Mouse (Mus musculus): ENCODE data around the gene Dennd5a. TPM values are rescaled to one million over a fixed set of nuclear protein-coding genes. Genes with fewer than 3 reads are reported as not detected.
"Not testable (repeated sequence)": the region's sequence is repeated elsewhere in the genome, so short reads cannot be mapped to it uniquely, and the experiment has no call there.

Dennd5a gene
- 10 to 100 TPM; 24.7 to 27.5 (median 27.2) TPM for polyA plus RNA-seq (2017; shearing (Covaris generic))

GRCm38 (mm10) chr7:109959716-109960612 lies at the start of gene Dennd5a:
TSS of gene Dennd5a (minus strand) at chr7:109960470.
- peak; percentile 53 for ATAC-seq

DNA sequence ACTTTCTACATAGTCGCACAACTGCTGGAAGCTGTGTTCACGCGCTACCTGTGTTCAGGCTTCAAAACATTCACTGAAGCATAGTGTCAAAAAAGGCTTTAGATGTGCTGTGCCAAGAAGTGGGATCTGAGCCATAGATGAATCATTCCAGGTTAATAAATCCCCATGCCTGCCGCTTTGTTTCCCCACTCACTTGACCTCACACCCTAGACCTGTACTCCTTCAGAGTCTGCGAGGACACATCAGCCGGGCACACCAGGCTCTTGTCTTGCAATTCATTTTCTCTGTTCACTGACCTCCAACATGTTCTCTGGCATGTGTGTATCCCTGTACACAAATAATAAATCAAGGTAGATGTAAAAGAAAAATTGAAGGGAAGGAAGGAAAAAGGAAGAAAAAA lies 48.8 kb upstream of the Dennd5a start:
- ATAC-seq, result no peak

DNA sequence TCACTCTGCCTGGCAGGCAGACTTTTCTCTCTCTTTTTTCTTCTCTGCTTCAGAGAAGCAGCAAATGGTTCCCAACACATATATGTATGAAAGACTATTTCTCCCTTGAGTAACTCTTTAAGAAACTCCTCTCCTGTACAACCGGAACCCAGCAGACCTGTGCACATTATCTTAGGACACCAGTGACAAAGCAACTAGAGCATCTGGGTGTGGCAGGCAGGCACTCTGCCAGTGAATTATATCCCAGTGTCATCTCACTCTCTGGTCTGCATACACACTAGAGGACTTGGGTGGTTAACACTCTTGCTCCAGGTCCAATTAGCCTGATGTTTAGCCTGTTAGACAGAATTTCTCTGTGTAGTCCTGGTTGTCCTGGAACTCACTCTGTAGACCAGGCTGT lies 48.2 kb upstream of the Dennd5a start:
- ATAC-seq, result no peak

DNA sequence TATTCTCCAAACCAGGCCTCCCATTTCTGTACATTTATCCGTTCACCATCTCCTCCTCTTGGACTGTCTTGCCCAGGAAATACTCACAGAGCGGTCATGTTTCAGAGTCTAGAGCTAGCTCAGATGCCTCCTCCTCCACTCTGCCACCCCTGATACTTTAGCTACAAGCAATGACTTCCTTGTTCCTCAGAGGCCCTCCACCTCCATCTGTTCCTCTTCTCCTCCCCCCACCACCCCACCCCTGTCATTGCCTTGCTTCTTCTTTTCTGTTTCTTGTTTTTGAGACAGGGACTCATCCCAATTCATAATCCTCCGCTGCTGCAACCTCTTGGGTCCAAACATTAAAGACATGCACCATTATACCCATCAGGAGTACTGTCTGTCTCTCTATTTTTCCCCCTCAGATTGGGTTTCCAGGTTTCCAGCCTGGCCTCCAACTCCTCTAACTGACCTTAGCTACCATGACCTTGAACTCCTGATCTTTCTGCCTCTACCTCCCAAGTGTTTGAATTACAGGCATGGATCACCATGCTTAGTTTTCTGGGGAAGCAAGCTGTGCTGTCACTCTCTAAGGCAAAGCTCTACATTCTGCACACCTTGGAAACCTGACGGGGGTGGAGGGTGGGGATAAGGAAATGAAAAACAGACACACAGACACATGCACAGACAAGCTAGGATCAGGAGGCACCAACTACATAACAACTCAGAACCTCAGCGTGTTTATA lies 46.4 kb upstream of the Dennd5a start:
- no peak for ATAC-seq

- no peak for ATAC-seq
Observed at GRCm38 (mm10) chr7:110005976-110006375, 45.7 kb upstream of the Dennd5a start.

GRCm38 (mm10) chr7:110002968-110003367 lies 42.7 kb upstream of the Dennd5a start:
- ATAC-seq, result no peak

DNA sequence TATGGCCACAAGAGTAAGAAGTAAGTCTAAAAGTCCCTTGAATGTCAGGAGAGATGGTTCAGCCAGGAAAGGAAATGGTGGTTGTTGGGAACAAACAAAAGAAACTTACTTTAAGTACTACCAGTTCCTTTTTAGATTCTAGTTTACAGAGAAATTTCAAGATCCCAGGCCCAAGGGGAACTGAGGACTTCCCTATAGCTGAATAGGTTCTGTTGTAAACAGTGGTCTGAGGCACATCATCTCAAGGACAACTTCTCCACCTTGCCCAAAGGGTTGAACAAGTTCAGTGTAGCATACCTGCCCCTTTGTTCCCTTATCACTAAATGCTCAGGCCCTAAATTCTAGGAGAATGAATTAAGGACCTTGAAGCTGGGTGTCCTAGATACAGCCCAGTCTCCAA lies 41.8 kb upstream of the Dennd5a start:
- ATAC-seq, result no peak

DNA sequence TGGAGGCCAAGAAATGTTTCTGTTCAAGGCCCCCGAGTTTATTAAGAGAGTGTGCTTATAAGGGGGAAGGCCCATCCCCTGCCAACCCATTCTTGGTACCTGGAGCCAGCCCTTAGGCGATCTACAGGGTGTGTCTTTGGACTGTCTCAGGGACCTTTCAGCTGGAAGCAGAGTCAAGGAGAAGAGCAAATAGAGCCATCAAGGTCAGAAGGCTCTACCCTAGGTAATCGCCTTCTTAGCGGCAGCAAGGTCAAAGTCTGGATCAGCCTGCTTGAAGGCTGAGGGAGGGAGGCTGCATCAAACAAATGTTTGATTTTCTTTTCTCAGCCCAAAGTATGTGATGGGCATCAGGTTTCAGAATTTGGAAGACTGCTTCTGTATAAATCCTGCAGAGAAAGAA lies 38.1 kb upstream of the Dennd5a start:
- no peak for ATAC-seq

DNA sequence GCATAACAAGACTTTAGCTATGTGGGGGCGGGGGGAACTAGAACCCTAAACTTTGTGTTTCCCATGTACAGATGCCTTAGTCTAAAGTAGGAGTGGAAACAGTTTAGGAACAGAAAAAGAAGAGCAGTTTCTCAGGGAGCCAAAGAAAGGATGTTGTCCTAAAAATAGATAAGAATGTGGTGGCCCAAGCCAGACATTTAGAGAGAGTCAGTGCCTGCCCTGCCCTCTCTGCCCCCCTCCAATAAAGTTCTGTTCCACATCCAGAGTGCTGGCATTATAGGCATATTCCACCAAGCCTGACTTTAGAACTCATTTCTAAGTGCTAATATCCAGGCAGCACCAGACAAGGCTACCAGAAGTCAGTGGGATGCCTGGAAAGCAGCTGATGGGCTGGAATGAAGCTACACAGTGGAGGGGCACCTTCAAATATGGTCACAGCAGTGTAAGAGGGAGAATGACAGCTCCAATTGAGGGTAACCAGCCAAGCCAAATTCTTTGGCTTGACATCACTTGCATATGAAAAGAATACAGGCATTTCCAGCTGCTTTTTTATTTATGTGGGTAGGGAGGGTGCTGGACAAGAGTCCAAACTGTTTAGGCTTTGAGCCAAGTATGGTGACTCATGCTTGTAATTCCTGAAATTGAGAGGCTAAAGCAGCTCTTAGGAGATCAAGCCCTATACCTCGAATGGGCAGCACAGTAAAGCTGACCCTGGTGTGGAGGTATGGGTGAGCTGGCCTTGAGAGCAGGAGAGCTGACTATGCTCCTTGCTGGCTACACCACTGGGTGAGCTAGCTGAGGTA lies 33.1 kb upstream of the Dennd5a start:
- ATAC-seq, result no peak

DNA sequence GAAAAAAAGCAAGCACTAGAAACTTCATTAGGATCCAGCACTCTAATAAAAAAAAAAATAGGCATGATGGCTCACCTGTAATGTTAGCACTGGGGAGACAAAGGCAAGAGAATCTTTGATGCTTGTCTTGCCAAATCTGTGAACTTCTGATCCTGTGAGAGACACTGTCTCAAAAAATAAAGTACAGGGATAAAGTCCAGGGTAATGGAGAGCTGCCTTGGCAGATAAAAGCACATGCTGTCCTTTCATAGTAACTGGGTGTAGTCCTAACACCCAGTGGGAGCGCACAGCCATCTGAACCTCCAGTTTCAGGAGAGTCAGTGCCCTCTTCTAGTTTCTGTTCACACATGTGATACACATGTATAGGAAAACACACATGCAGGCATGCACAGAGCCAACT lies 31.0 kb upstream of the Dennd5a start:
- no peak for ATAC-seq

- peak; percentile 4 for ATAC-seq
Observed at GRCm38 (mm10) chr7:109986775-109987174, 26.5 kb upstream of the Dennd5a start, which contains the start of gene Tmem41b. TSS of gene Tmem41b (minus strand) at chr7:109986929.

DNA sequence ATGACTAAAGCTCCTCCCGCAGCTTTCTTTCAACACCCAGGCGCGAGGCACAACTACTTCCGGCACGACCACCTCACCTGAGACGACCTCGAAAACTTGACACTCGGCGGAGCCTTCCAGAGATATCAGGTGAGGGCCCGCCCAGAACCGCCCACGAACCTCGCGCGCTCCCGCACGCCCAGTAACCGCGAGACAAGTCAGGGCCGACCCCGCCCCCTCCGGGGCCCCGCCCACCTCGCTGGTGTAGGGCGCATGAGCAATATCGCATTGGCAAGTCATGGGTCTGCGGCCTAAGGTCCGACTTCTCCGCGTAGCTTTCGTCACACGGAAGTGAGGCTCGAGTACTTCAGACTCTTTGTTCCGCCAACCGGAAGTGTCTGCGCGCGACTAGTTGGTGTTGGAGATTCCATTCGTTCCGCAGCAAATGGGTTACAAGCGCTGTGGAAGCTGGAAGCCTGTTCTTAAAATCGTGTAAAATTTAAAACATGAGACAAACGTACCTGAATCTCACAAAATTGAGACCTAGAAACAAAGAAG lies 25.9 kb upstream of the Dennd5a start:
- peak; percentile 97 for ATAC-seq

GRCm38 (mm10) chr7:109985661-109986132 lies 25.4 kb upstream of the Dennd5a start:
- peak; percentile 9 for ATAC-seq

DNA sequence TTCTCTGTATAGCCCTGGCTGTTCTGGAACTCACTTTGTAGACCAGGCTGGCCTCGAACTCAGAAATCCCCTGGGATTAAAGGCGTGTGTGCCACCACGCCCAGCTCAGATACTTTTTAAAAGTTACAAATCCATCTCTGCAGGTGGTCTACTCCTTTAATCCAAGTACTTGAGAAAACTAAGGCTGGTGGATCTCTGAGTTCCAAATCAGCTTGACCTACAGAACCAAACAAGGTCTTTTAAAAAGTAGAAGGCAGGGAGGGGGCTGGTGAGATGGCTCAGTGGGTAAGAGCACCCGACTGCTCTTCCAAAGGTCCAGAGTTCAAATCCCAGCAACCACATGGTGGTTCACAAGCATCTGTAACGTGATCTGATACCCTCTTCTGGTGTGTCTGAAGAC lies 24.3 kb upstream of the Dennd5a start:
- not testable (repeated sequence) for ATAC-seq

DNA sequence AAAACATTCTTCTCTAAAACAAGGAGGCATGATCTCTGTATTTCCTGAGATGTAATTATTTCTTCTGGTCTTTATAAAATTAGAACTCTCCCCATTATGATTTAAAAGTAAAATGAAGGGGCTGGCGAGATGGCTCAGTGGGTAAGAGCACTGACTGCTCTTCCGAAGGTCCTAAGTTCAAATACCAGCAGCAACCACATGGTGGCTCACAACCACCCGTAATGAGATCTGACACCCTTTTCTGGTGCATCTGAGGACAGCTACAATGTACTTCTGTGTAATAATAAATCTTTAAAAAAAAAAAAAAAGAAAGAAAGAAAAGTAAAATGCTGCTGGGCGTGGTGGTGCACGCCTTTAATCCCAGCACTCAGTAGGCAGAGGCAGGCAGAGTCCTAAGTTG lies 16.9 kb upstream of the Dennd5a start:
- not testable (repeated sequence) for ATAC-seq

DNA sequence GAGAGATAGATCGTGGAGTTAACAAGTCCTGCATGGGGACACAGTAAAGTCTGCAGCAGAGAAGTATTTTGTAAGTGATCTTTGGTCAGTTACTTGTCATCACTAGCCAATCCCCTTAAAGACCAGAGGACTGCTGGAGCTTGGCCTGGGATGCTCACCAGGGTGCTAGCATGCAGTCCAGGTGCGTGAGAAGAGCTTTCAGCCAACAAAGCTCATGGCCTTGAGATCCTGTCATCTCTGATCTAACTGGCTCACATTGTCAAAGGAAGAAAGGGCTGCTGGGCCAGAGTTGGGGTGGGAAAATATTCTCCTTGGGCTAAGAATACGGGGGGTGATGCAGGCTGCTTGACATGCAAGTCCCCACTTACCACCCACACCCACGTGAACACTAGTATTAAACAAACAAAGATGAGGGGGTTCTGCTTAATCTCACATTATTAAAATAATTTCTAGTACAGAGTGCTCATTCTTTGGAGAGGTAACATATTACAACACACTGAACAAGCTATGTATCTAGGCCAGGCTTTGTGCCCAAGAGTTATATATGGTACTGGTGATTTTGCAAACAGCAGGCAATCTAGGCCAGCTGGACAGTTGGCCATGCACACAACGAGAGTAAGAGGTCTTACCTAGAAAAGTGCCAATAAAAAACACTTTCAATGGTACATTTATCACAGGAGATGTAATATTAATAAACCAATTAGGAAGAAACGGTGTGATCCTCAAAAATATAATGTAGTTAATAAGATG lies 15.9 kb upstream of the Dennd5a start:
- no peak for ATAC-seq

DNA sequence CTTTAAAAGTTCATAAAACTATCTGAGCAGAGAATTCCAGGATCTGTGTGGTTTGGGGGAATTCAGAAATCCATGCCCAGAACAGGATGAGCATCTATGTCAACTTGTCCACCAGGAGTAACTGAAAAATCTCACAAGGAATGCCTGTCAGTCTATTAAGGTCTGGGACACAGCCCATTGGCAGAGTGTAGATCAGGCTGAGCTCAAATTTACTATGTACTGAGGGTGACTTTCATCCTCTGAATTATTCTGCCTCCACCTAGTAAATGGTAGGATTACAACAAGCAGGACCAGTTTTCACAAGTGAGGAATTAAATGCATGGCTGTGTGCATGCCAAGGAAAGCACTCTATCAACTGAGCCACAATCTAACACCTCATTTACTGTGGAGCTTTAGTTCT lies 9.3 kb upstream of the Dennd5a start:
- ATAC-seq, result no peak

- ATAC-seq, result no peak
Observed at GRCm38 (mm10) chr7:109968924-109969450, 8.7 kb upstream of the Dennd5a start.

- ATAC-seq, result no peak
Observed at GRCm38 (mm10) chr7:109967805-109968579, 7.7 kb upstream of the Dennd5a start.

DNA sequence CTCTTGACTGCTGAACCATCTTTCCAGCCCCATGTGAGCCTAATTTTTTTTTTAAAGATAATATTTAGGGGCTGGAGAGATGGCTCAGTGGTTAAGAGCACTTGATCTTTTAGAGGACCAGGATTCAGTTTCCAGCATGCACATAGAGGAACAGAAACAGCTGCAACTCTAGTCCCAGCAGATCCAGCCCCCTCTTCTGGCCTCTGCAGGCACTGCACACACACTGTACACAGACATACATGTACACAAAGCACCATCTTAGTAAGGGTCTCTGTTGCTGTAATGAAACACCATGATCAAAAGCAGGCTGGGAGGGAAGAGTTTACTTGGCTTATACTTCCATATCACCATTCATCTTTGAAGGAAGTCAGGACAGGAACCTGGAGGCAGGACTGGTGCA lies 5.4 kb upstream of the Dennd5a start:
- no peak for ATAC-seq

DNA sequence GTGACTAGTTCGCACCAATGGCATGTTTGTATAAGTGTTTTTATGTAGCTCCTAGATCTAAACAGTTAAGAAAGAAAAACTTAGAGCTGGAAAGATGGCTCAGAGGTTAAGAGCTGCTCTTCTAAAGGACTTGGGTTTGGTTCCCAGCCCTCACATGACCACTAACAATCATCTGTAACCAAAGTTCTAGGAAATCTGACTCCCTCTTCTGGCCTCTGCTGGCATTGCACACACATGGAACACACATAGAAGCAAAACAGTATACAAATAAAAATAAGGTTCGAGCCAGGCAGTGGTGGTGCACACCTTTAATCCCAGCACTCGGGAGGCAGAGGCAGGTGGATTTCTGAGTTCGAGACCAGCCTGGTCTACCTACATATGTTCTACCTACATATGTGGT lies 3.4 kb upstream of the Dennd5a start:
- no peak for ATAC-seq

Data from inflammation-experienced regulatory T-cells, adult 6 months (primary cell).